Mouse (Mus musculus) MEL (cell line): ENCODE data around the gene Cpn2. TPM values are rescaled to one million over a fixed set of nuclear protein-coding genes. Genes with fewer than 3 reads are reported as not detected.

Experiments
- DNase-seq: peaks from one replicate; pipeline ENCODE4 v3.0.0; 2011; ENCODE audit warnings: low read depth, low spot score
- H3K27ac ChIP-seq: 2 replicates; pipeline ENCODE4 v1.5.1; 2012; ENCODE audit warnings: low read depth, mild to moderate bottlenecking, control low read depth, low read length, moderate library complexity; ENCODE audit not compliant: control insufficient read depth
- H3K27me3 ChIP-seq, 2 experiments: fragments of 150-350 bp in 1 of 2; sonication (generic) in 1 of 2; 2 replicates each; pipeline ENCODE4 v1.6.1; 2012; ENCODE audit warnings: low read length in 2 of 2, mild to moderate bottlenecking in 2 of 2, improper control_type of control experiment in 1 of 2, moderate library complexity in 1 of 2; ENCODE audit not compliant: insufficient read depth in 2 of 2, control insufficient read depth in 1 of 2
- H3K36me3 ChIP-seq, 2 experiments: 2 replicates each; pipeline ENCODE4 v1.6.1; 2012 to 2014; ENCODE audit warnings: low read length in 2 of 2, improper control_type of control experiment in 1 of 2, inconsistent platforms in 1 of 2, mild to moderate bottlenecking in 1 of 2; ENCODE audit not compliant: insufficient read depth in 2 of 2, control insufficient read depth in 1 of 2
- H3K4me1 ChIP-seq, 2 experiments: fragments of 150-350 bp in 1 of 2; sonication (generic) in 1 of 2; 2 replicates each; pipeline ENCODE4 v1.6.1; 2012; ENCODE audit warnings: low read length in 2 of 2, improper control_type of control experiment in 1 of 2, mild to moderate bottlenecking in 1 of 2; ENCODE audit not compliant: insufficient read depth in 2 of 2, control insufficient read depth in 1 of 2
- H3K4me3 ChIP-seq, 2 experiments: fragments of 150-350 bp in 1 of 2; sonication (generic) in 1 of 2; 2 replicates each; pipeline ENCODE4 v1.5.1; 2012; ENCODE audit warnings: low read depth in 2 of 2, low read length in 2 of 2, mild to moderate bottlenecking in 2 of 2, moderate library complexity in 2 of 2, control low read depth in 1 of 2, improper control_type of control experiment in 1 of 2; ENCODE audit not compliant: control insufficient read depth in 1 of 2, insufficient read depth in 1 of 2
- H3K79me2 ChIP-seq: 2 replicates; pipeline ENCODE4 v1.6.1; 2012; ENCODE audit warnings: mild to moderate bottlenecking, low read length, moderate library complexity; ENCODE audit not compliant: control insufficient read depth, poor library complexity, insufficient read depth
- H3K9ac ChIP-seq: 2 replicates; pipeline ENCODE4 v1.6.1; 2012; ENCODE audit warnings: low read depth, mild to moderate bottlenecking, control low read depth, low read length, moderate library complexity; ENCODE audit not compliant: control insufficient read depth, poor library complexity, severe bottlenecking
- H3K9me3 ChIP-seq: fragments of 150-350 bp; sonication (generic); replicated peaks from 2 replicates; pipeline ENCODE4 v1.6.1; 2012; ENCODE audit warnings: mild to moderate bottlenecking, low read length, improper control_type of control experiment, moderate library complexity; ENCODE audit not compliant: insufficient read depth
- BHLHE40 ChIP-seq: IDR thresholded peaks from 2 replicates; pipeline ENCODE4 v1.6.1; 2012; ENCODE audit warnings: low read depth, mild to moderate bottlenecking, inconsistent platforms, low read length, improper control_type of control experiment, borderline replicate concordance
- CHD1 ChIP-seq: IDR thresholded peaks from 2 replicates; pipeline ENCODE4 v1.6.1; 2012; ENCODE audit warnings: low read depth, mild to moderate bottlenecking, inconsistent platforms, low read length, improper control_type of control experiment
- CHD2 ChIP-seq: IDR thresholded peaks from 2 replicates; pipeline ENCODE4 v1.6.1; 2011; ENCODE audit warnings: low read length, improper control_type of control experiment
- ELF1 ChIP-seq: IDR thresholded peaks from 2 replicates; pipeline ENCODE4 v1.6.1; 2014; ENCODE audit warnings: low read depth, mild to moderate bottlenecking, inconsistent platforms, low read length, improper control_type of control experiment, moderate library complexity
- ETS1 ChIP-seq: IDR thresholded peaks from 2 replicates; pipeline ENCODE4 v1.6.1; 2012; ENCODE audit warnings: low read depth, mild to moderate bottlenecking, inconsistent platforms, low read length, improper control_type of control experiment, moderate library complexity
- GABPA ChIP-seq: IDR thresholded peaks from 2 replicates; pipeline ENCODE4 v1.6.1; 2012; ENCODE audit warnings: low read depth, mild to moderate bottlenecking, inconsistent platforms, low read length, improper control_type of control experiment, moderate library complexity
- GATA1 ChIP-seq: IDR thresholded peaks from 2 replicates; pipeline ENCODE4 v1.6.1; 2011; ENCODE audit warnings: low read depth, low read length, improper control_type of control experiment
- HCFC1 ChIP-seq: IDR thresholded peaks from 2 replicates; pipeline ENCODE4 v1.6.1; 2012; ENCODE audit warnings: low read depth, mild to moderate bottlenecking, inconsistent platforms, low read length, improper control_type of control experiment, moderate library complexity
- JUND ChIP-seq: IDR thresholded peaks from 2 replicates; pipeline ENCODE4 v1.6.1; 2011; ENCODE audit warnings: low read depth, mild to moderate bottlenecking, improper control_type of control experiment, low read length
- MAX ChIP-seq: IDR thresholded peaks from 2 replicates; pipeline ENCODE4 v1.6.1; 2011; ENCODE audit warnings: low read length, improper control_type of control experiment
- MYB ChIP-seq: IDR thresholded peaks from 2 replicates; pipeline ENCODE4 v1.6.1; 2011; ENCODE audit warnings: mild to moderate bottlenecking, low read depth, low read length, improper control_type of control experiment
- NELFE ChIP-seq: IDR thresholded peaks from 2 replicates; pipeline ENCODE4 v1.6.1; 2011; ENCODE audit warnings: low read depth, low read length, improper control_type of control experiment
- NRF1 ChIP-seq: IDR thresholded peaks from 2 replicates; pipeline ENCODE4 v1.6.1; 2014; ENCODE audit warnings: low read depth, mild to moderate bottlenecking, inconsistent platforms, low read length, improper control_type of control experiment, moderate library complexity; ENCODE audit not compliant: poor library complexity, insufficient read depth, severe bottlenecking
- POLR2A ChIP-seq, 2 experiments: IDR thresholded peaks; 2 replicates each; pipeline ENCODE4 v1.6.1; 2011 to 2012; ENCODE audit warnings: low read length in 2 of 2, mild to moderate bottlenecking in 2 of 2, control low read depth in 1 of 2, improper control_type of control experiment in 1 of 2, low read depth in 1 of 2, moderate library complexity in 1 of 2; ENCODE audit not compliant: control insufficient read depth in 1 of 2, insufficient read depth in 1 of 2, poor library complexity in 1 of 2
- POLR2AphosphoS2 ChIP-seq: IDR thresholded peaks from 2 replicates; pipeline ENCODE4 v1.6.1; 2011; ENCODE audit warnings: low read length, improper control_type of control experiment
- RAD21 ChIP-seq: IDR thresholded peaks from 2 replicates; pipeline ENCODE4 v1.6.1; 2011; ENCODE audit warnings: mild to moderate bottlenecking, low read depth, low read length, improper control_type of control experiment
- RCOR1 ChIP-seq: IDR thresholded peaks from 2 replicates; pipeline ENCODE4 v1.6.1; 2012; ENCODE audit warnings: low read depth, mild to moderate bottlenecking, inconsistent platforms, low read length, improper control_type of control experiment
- SIN3A ChIP-seq: IDR thresholded peaks from 2 replicates; pipeline ENCODE4 v1.6.1; 2012; ENCODE audit warnings: low read length, improper control_type of control experiment, inconsistent platforms
- TAL1 ChIP-seq: IDR thresholded peaks from 2 replicates; pipeline ENCODE4 v1.6.1; 2012; ENCODE audit warnings: mild to moderate bottlenecking, inconsistent platforms, low read length, moderate library complexity, mixed read lengths
- TBP ChIP-seq: IDR thresholded peaks from 2 replicates; pipeline ENCODE4 v1.8.0; 2011; ENCODE audit warnings: low read depth, low read length, improper control_type of control experiment
- TCF12 ChIP-seq: IDR thresholded peaks from 2 replicates; pipeline ENCODE4 v1.6.1; 2014; ENCODE audit warnings: low read depth, mild to moderate bottlenecking, inconsistent platforms, low read length, improper control_type of control experiment, moderate library complexity
- UBTF ChIP-seq: IDR thresholded peaks from 2 replicates; pipeline ENCODE4 v1.6.1; 2012; ENCODE audit warnings: low read depth, mild to moderate bottlenecking, inconsistent platforms, low read length, improper control_type of control experiment, moderate library complexity, borderline replicate concordance; ENCODE audit not compliant: insufficient read depth
- USF2 ChIP-seq, 2 experiments: IDR thresholded peaks; 2 replicates each; pipeline ENCODE4 v1.6.1; 2011 to 2012; ENCODE audit warnings: improper control_type of control experiment in 2 of 2, low read length in 2 of 2, borderline replicate concordance in 1 of 2, inconsistent platforms in 1 of 2, low read depth in 1 of 2, mild to moderate bottlenecking in 1 of 2; ENCODE audit not compliant: insufficient read depth in 1 of 2
- ZC3H11A ChIP-seq: IDR thresholded peaks from 2 replicates; pipeline ENCODE4 v1.6.1; 2012; ENCODE audit warnings: low read depth, mild to moderate bottlenecking, inconsistent platforms, low read length, improper control_type of control experiment
- ZNF384 ChIP-seq: IDR thresholded peaks from 2 replicates; pipeline ENCODE4 v1.6.1; 2012; ENCODE audit warnings: low read depth, mild to moderate bottlenecking, inconsistent platforms, low read length, improper control_type of control experiment
- polyA plus RNA-seq, 2 experiments: library from polyadenylated mRNA; stranded (reverse) in 1 of 2; unstranded in 1 of 2; fragments of >175 nt in 1 of 2; fragments of >200 nt in 1 of 2; gene quantifications; 2 replicates each; pipeline versions ENCODE4 v1.2.1 to v1.2.4; 2012; ENCODE audit warnings: low replicate concordance in 2 of 2, low read depth in 1 of 2; ENCODE audit not compliant: insufficient read length in 2 of 2, insufficient read depth in 1 of 2, missing spikeins in 1 of 2
- total RNA-seq: library from RNA; depleted of rRNA; stranded (reverse); fragments of 300-350 nt; gene quantifications from 2 replicates; pipeline ENCODE4 v1.2.3, GENCODE M21; 2012

The Cpn2 gene
- total and polyA plus RNA-seq, 3 experiments, result not detected

- Histone ChIP-seq H3K27me3 (peaks cover 3 to 15% of the 10 kb centered on the region in 2 experiments), H3K9ac (no peak overlapping the region), H3K9me3 (no peaks in the 10 kb centered on the region), H3K36me3 (peaks cover 0 to 3% of the 10 kb centered on the region in 2 experiments; a peak in 2 of 4 replicates), H3K4me3 (no peak overlapping the region), H3K4me1 (peaks cover 0 to 9% of the 10 kb centered on the region in 2 experiments; a peak in 1 of 4 replicates), H3K27ac (no peak overlapping the region), H3K79me2 (no peaks in the 10 kb centered on the region)
- no peak for DNase-seq
- no peak for TF ChIP-seq NELFE
- TF ChIP-seq SIN3A, result no peak
- TF ChIP-seq CHD1, result no peak
- TF ChIP-seq RAD21, result no peak
- no peak for TF ChIP-seq CHD2
- no peak for TF ChIP-seq HCFC1
- no peak for TF ChIP-seq MYB
- no peak for TF ChIP-seq UBTF
- TF ChIP-seq MAX, result no peak
- TF ChIP-seq GATA1, result no peak
- TF ChIP-seq ZC3H11A, result no peak
- no peak for TF ChIP-seq ELF1
- TF ChIP-seq GABPA, result no peak
- no peak for TF ChIP-seq BHLHE40
Observed at GRCm38 (mm10) chr16:30234077-30234476, 33.2 kb downstream of the Cpn2 start.

- H3K4me3 ChIP-seq, result no peak overlapping the region
- H3K27me3 ChIP-seq, result peaks cover 0 to 8% of the 10 kb centered on the region in 2 experiments; a peak in 2 of 4 replicates
- H3K36me3 ChIP-seq, result peaks cover 0 to 3% of the 10 kb centered on the region in 2 experiments; a peak in 2 of 4 replicates
- DNase-seq, result no peak
- no peaks in the 10 kb centered on the region for H3K79me2 ChIP-seq
- no peak overlapping the region for H3K27ac ChIP-seq
- TF ChIP-seq ETS1 (no peak), POLR2A (IDR thresholded peaks at IDR 0.05; ENCODE audit: control insufficient read depth in 1 of 2, insufficient read depth in 1 of 2, low read depth in 1 of 2, low read length in 2 of 2, poor library complexity in 1 of 2) (no peak), CHD1 (no peak), TCF12 (no peak), ZC3H11A (no peak), RCOR1 (no peak), TBP (no peak), TAL1 (no peak), GABPA (no peak), NRF1 (no peak), ZNF384 (no peak), RAD21 (no peak), POLR2AphosphoS2 (no peak), USF2 (IDR thresholded peaks at IDR 0.05; ENCODE audit: borderline replicate concordance in 1 of 2, insufficient read depth in 1 of 2, low read depth in 1 of 2, low read length in 2 of 2) (no peak), JUND (no peak)
- TF ChIP-seq, all 39 proteins: peak for 0
- no peaks in the 10 kb centered on the region for H3K9me3 ChIP-seq
- H3K4me1 ChIP-seq, result peaks cover 0 to 14% of the 10 kb centered on the region in 2 experiments; a peak in 1 of 4 replicates
- no peak overlapping the region for H3K9ac ChIP-seq
Observed at GRCm38 (mm10) chr16:30231882-30232604, 35.3 kb downstream of the Cpn2 start.
